Mouse (Mus musculus): ENCODE measurements around the gene Csnk1e. TPM values are rescaled to one million over a fixed set of nuclear protein-coding genes. Genes with fewer than 3 reads are reported as not detected.
"Not testable (repeated sequence)": the region's sequence is repeated elsewhere in the genome, so short reads cannot be mapped to it uniquely, and the experiment has no call there.

Csnk1e gene
- polyA plus RNA-seq, 1 experiment from 2014 or later: 53.9 TPM

GRCm38 (mm10) chr15:79470583-79470982, 15.2 kb upstream of the Csnk1e start:
- H3K9me3 ChIP-seq (replicated peaks; ENCODE audit: low read length): no peaks in the 10 kb centered on the region
- ATAC-seq (replicated peaks; ENCODE audit: low FRiP score, low read depth): no peak
- H3K4me2 ChIP-seq (ENCODE audit: low read length): peak overlapping the region; percentile 31; the same call in 1 of the 2 replicates
- H3K36me3 ChIP-seq (ENCODE audit: insufficient read depth, low read length): no peaks in the 10 kb centered on the region
- no peaks in the 10 kb centered on the region for H3K27me3 ChIP-seq (ENCODE audit: insufficient read depth, low read length)
- no peaks in the 10 kb centered on the region for H3K4me1 ChIP-seq (replicated peaks; ENCODE audit: insufficient read depth, low read length)
- TF ChIP-seq CTCF (IDR thresholded peaks at IDR 0.05; ENCODE audit: low read depth): no peak
- H3K9ac ChIP-seq (ENCODE audit: low read depth, low read length): no peak overlapping the region
- no peak overlapping the region for H3K27ac ChIP-seq
- peak; percentile 54 for DNase-seq (ENCODE audit: low spot score)
- H3K4me3 ChIP-seq (replicated peaks; ENCODE audit: low read depth, low read length): no peak overlapping the region
- WGBS: 23% methylated on average over 17 of the region's 17 CpGs

GRCm38 (mm10) chr15:79469577-79469976, 14.2 kb upstream of the Csnk1e start:
- H3K4me1 ChIP-seq (replicated peaks; ENCODE audit: insufficient read depth, low read length): no peaks in the 10 kb centered on the region
- ATAC-seq (replicated peaks; ENCODE audit: low FRiP score, low read depth) (no peak), DNase-seq (ENCODE audit: low spot score) (no peak)
- no peak for TF ChIP-seq CTCF (IDR thresholded peaks at IDR 0.05; ENCODE audit: low read depth)
- WGBS: 67% methylated on average over 5 of the region's 5 CpGs
- H3K27ac ChIP-seq: no peak overlapping the region
- H3K9me3 ChIP-seq (replicated peaks; ENCODE audit: low read length): no peaks in the 10 kb centered on the region
- H3K4me2 ChIP-seq (ENCODE audit: low read length): no peak overlapping the region
- H3K9ac ChIP-seq (ENCODE audit: low read depth, low read length): no peak overlapping the region
- H3K36me3 ChIP-seq (ENCODE audit: insufficient read depth, low read length): no peaks in the 10 kb centered on the region
- H3K27me3 ChIP-seq (ENCODE audit: insufficient read depth, low read length): no peaks in the 10 kb centered on the region
- no peak overlapping the region for H3K4me3 ChIP-seq (replicated peaks; ENCODE audit: low read depth, low read length)

- Histone ChIP-seq H3K27ac (no peak overlapping the region), H3K27me3 (ENCODE audit: insufficient read depth, low read length) (no peaks in the 10 kb centered on the region), H3K4me3 (replicated peaks; ENCODE audit: low read depth, low read length) (no peak overlapping the region), H3K9me3 (replicated peaks; ENCODE audit: low read length) (no peaks in the 10 kb centered on the region), H3K4me2 (ENCODE audit: low read length) (no peak overlapping the region), H3K4me1 (replicated peaks; ENCODE audit: insufficient read depth, low read length) (no peaks in the 10 kb centered on the region), H3K36me3 (ENCODE audit: insufficient read depth, low read length) (no peaks in the 10 kb centered on the region), H3K9ac (ENCODE audit: low read depth, low read length) (no peak overlapping the region)
- TF ChIP-seq CTCF (IDR thresholded peaks at IDR 0.05; ENCODE audit: low read depth): peak; percentile 99
- ATAC-seq (replicated peaks; ENCODE audit: low FRiP score, low read depth) (peak; percentile 65; the same call in 1 of the 2 replicates), DNase-seq (ENCODE audit: low spot score) (peak; percentile 88)
- 6% methylated on average over 18 of the region's 18 CpGs for WGBS
Observed at GRCm38 (mm10) chr15:79466601-79467286, 11.4 kb upstream of the Csnk1e start.

GRCm38 (mm10) chr15:79456546-79456945, 1.2 kb upstream of the Csnk1e start:
- Histone ChIP-seq H3K4me1 (replicated peaks; ENCODE audit: insufficient read depth, low read length) (peaks cover 11% of the 10 kb centered on the region; the same call in 1 of the 2 replicates), H3K36me3 (ENCODE audit: insufficient read depth, low read length) (no peaks in the 10 kb centered on the region), H3K4me3 (replicated peaks; ENCODE audit: low read depth, low read length) (no peak overlapping the region), H3K9me3 (replicated peaks; ENCODE audit: low read length) (no peaks in the 10 kb centered on the region), H3K9ac (ENCODE audit: low read depth, low read length) (no peak overlapping the region), H3K4me2 (ENCODE audit: low read length) (no peak overlapping the region), H3K27me3 (ENCODE audit: insufficient read depth, low read length) (no peaks in the 10 kb centered on the region), H3K27ac (no peak overlapping the region)
- no peak for TF ChIP-seq CTCF (IDR thresholded peaks at IDR 0.05; ENCODE audit: low read depth)
- DNase-seq (ENCODE audit: low spot score): peak; percentile 63
- no peak for ATAC-seq (replicated peaks; ENCODE audit: low FRiP score, low read depth)
- 68% methylated on average over 6 of the region's 6 CpGs for WGBS

GRCm38 (mm10) chr15:79456104-79456503, 738 bp upstream of the Csnk1e start:
- H3K4me2 ChIP-seq (ENCODE audit: low read length): not testable (repeated sequence)
- 49% methylated on average over 6 of the region's 6 CpGs for WGBS

GRCm38 (mm10) chr15:79453831-79454230, 1.5 kb downstream of the Csnk1e start:
- H3K9ac ChIP-seq (ENCODE audit: low read depth, low read length): no peak overlapping the region
- H3K36me3 ChIP-seq (ENCODE audit: insufficient read depth, low read length): no peaks in the 10 kb centered on the region
- no peaks in the 10 kb centered on the region for H3K27me3 ChIP-seq (ENCODE audit: insufficient read depth, low read length)
- DNase-seq (ENCODE audit: low spot score) (no peak), ATAC-seq (replicated peaks; ENCODE audit: low FRiP score, low read depth) (no peak)
- no peak overlapping the region for H3K4me2 ChIP-seq (ENCODE audit: low read length)
- H3K4me3 ChIP-seq (replicated peaks; ENCODE audit: low read depth, low read length): no peak overlapping the region
- peaks cover 11% of the 10 kb centered on the region; the same call in 1 of the 2 replicates for H3K4me1 ChIP-seq (replicated peaks; ENCODE audit: insufficient read depth, low read length)
- no peak for TF ChIP-seq CTCF (IDR thresholded peaks at IDR 0.05; ENCODE audit: low read depth)
- no peaks in the 10 kb centered on the region for H3K9me3 ChIP-seq (replicated peaks; ENCODE audit: low read length)
- 88% methylated on average over 4 of the region's 4 CpGs for whole genome bisulfite sequencing
- H3K27ac ChIP-seq: no peak overlapping the region

More at GRCm38 (mm10) chr15:79456104-79456503, 738 bp upstream of the Csnk1e start:
- not testable (repeated sequence) for ATAC-seq (replicated peaks; ENCODE audit: low FRiP score, low read depth); H3K27me3 ChIP-seq (ENCODE audit: insufficient read depth, low read length); DNase-seq (ENCODE audit: low spot score); H3K9me3 ChIP-seq (replicated peaks; ENCODE audit: low read length); H3K4me3 ChIP-seq (replicated peaks; ENCODE audit: low read depth, low read length); H3K36me3 ChIP-seq (ENCODE audit: insufficient read depth, low read length); H3K27ac ChIP-seq; H3K9ac ChIP-seq (ENCODE audit: low read depth, low read length)
- H3K4me1 ChIP-seq (replicated peaks; ENCODE audit: insufficient read depth, low read length): peaks cover 11% of the 10 kb centered on the region; the same call in 1 of the 2 replicates
